Mouse (Mus musculus) midbrain, embryonic 12.5 days (tissue): ENCODE results near the gene Tmem192. TPM values are rescaled to one million over a fixed set of nuclear protein-coding genes. Genes with fewer than 3 reads are reported as not detected.

Experiments used
- ATAC-seq: fragments of 200-750 bp; cut with Nextera tagmentation; 2 replicates; pipeline ENCODE4 v1.8.0; 2017; ENCODE audit warnings: low read depth, moderate TSS enrichment, moderate library complexity; ENCODE audit not compliant: low FRiP score
- H3K27ac ChIP-seq: fragments of 300-500 bp; sonication (generic); replicated peaks from 2 replicates; pipeline ENCODE4 v1.5.1; 2016; ENCODE audit warnings: mild to moderate bottlenecking
- H3K27me3 ChIP-seq: fragments of 300-500 bp; sonication (generic); 2 replicates; pipeline ENCODE4 v1.6.1; 2016; ENCODE audit warnings: mild to moderate bottlenecking
- H3K36me3 ChIP-seq: fragments of 300-500 bp; sonication (generic); 2 replicates; pipeline ENCODE4 v1.6.1; 2016
- H3K4me1 ChIP-seq: fragments of 300-500 bp; sonication (generic); 2 replicates; pipeline ENCODE4 v1.6.1; 2016
- H3K4me2 ChIP-seq: fragments of 300-500 bp; sonication (generic); replicated peaks from 2 replicates; pipeline ENCODE4 v1.6.1; 2016; ENCODE audit warnings: mild to moderate bottlenecking, moderate library complexity
- H3K4me3 ChIP-seq: fragments of 300-500 bp; sonication (generic); 2 replicates; pipeline ENCODE4 v1.5.1; 2016; ENCODE audit warnings: mild to moderate bottlenecking
- H3K9ac ChIP-seq: fragments of 300-500 bp; sonication (generic); replicated peaks from 2 replicates; pipeline ENCODE4 v1.6.1; 2016; ENCODE audit warnings: mild to moderate bottlenecking, moderate library complexity
- H3K9me3 ChIP-seq: fragments of 300-500 bp; sonication (generic); 2 replicates; pipeline ENCODE4 v1.6.1; 2016; ENCODE audit warnings: mild to moderate bottlenecking
- WGBS: fragments of 180-500 bp; shearing (Covaris S2); methylation state at CpG from one replicate; pipeline ENCODE4 v1.1.7; 2016; 5-methylcytosine and 5-hydroxymethylcytosine counted together
- polyA plus RNA-seq: library from polyadenylated mRNA; unstranded; fragments of >200 nt; fragmentation: Nextera tagmentation; extraction: Ambion mirVana; gene quantifications from 2 replicates; pipeline ENCODE4 v1.2.1, GENCODE M21; 2016

Gene Tmem192
- polyA plus RNA-seq, 1 experiment from 2014 or later = 15.3 TPM

DNA sequence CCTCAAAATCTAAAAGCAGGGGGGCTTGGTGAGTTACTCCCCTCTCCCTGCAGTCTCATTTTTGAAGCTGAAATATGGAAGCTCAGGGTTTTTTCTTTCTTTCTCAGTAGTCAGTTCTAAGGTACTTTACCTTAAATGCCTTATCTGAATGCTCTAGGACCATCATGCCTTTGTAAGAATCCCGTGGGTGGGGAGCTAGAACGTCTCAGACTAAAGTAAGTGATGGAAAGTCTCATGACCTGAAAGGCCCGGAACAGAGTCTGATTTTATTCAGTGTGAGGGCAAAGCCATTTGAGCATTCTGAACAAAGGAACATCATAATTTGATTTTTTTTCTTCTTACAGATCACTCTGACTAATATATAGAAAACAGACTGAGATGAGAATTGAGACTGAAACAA lies 12.0 kb upstream of the Tmem192 start:
- Histone ChIP-seq H3K4me2 (no peak overlapping the region), H3K9me3 (no peaks in the 10 kb centered on the region), H3K27ac (no peak overlapping the region), H3K27me3 (no peaks in the 10 kb centered on the region), H3K4me3 (no peak overlapping the region), H3K36me3 (no peaks in the 10 kb centered on the region), H3K4me1 (no peaks in the 10 kb centered on the region), H3K9ac (no peak overlapping the region)
- 85% methylated on average over 3 of the region's 3 CpGs for WGBS
- no peak for ATAC-seq

GRCm38 (mm10) chr8:64941019-64941418 lies 6.0 kb upstream of the Tmem192 start:
- Histone ChIP-seq H3K4me3 (no peak overlapping the region), H3K4me1 (0 out of 2 replicates have a peak, but pooled peaks cover 5% of the 10 kb centered on the region), H3K9ac (no peak overlapping the region), H3K27ac (no peak overlapping the region), H3K27me3 (peaks cover 10% of the 10 kb centered on the region), H3K9me3 (no peaks in the 10 kb centered on the region), H3K36me3 (no peaks in the 10 kb centered on the region), H3K4me2 (no peak overlapping the region)
- WGBS = 79% methylated on average over 8 of the region's 8 CpGs
- ATAC-seq = peak; percentile 5; the same call in 1 of the 2 replicates

- Histone ChIP-seq H3K9me3 (no peaks in the 10 kb centered on the region), H3K27me3 (peaks cover 10% of the 10 kb centered on the region), H3K4me3 (no peak overlapping the region), H3K4me2 (no peak overlapping the region), H3K36me3 (no peaks in the 10 kb centered on the region), H3K9ac (no peak overlapping the region), H3K27ac (no peak overlapping the region), H3K4me1 (0 out of 2 replicates have a peak, but pooled peaks cover 5% of the 10 kb centered on the region)
- 15% methylated on average over 9 of the region's 9 CpGs for WGBS
- ATAC-seq = peak; percentile 57
Observed at GRCm38 (mm10) chr8:64941495-64941894, 5.5 kb upstream of the Tmem192 start.

- Histone ChIP-seq H3K36me3 (no peaks in the 10 kb centered on the region), H3K27me3 (peaks cover 10% of the 10 kb centered on the region), H3K27ac (no peak overlapping the region), H3K9me3 (no peaks in the 10 kb centered on the region), H3K4me2 (no peak overlapping the region), H3K9ac (no peak overlapping the region), H3K4me3 (no peak overlapping the region), H3K4me1 (0 out of 2 replicates have a peak, but pooled peaks cover 5% of the 10 kb centered on the region)
- ATAC-seq = no peak
- 22% methylated on average over 5 of the region's 5 CpGs for WGBS
Observed at GRCm38 (mm10) chr8:64942946-64943345, 4.0 kb upstream of the Tmem192 start.

DNA sequence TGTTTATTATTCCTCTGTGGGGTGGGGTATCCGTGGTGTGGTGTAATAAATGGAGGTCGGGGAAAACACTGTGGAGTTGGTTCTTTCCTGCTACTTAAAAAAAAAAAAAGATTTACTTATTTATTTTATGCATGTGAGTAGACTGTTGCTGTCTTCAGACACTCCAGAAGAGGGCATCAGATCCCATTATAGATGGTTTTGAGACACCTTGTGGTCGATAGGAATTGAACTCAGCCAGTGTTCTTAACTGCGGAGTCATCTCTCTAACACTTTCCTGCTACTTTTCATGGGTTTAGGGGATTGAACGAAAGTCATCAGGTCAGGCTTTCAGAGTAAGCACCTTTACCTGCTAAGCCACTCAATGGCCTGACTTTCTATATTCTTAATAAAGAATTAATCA lies 2.2 kb upstream of the Tmem192 start:
- H3K9me3 ChIP-seq = no peaks in the 10 kb centered on the region
- H3K4me3 ChIP-seq = no peak overlapping the region
- H3K36me3 ChIP-seq = no peaks in the 10 kb centered on the region
- H3K4me1 ChIP-seq = 0 out of 2 replicates have a peak, but pooled peaks cover 5% of the 10 kb centered on the region
- H3K27me3 ChIP-seq = peaks cover 10% of the 10 kb centered on the region
- no peak overlapping the region for H3K4me2 ChIP-seq
- ATAC-seq = no peak
- H3K9ac ChIP-seq = no peak overlapping the region
- H3K27ac ChIP-seq = no peak overlapping the region
- 27% methylated on average over 5 of the region's 5 CpGs for WGBS

DNA sequence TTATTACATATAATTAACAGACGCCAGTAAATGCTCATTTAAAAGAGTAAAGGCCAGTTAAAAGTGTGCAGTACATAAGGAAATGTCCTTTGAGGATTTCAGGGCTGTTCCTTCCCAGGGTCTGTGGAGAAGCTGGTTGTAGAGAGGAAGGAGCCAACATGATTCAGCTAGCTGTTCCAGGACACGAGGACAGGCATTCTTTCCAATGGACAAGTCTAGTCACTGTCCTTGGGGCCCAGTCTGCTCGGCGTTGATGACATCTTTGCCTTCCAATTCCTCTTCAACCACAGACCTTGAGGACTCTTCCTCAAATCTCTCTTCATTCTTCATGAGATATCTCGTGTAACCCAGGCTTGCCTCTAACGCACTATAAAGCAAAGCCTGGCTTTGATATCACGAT lies 1.4 kb upstream of the Tmem192 start:
- no peak for ATAC-seq
- no peaks in the 10 kb centered on the region for H3K9me3 ChIP-seq
- no peak overlapping the region for H3K4me3 ChIP-seq
- H3K9ac ChIP-seq = no peak overlapping the region
- H3K36me3 ChIP-seq = no peaks in the 10 kb centered on the region
- no peak overlapping the region for H3K27ac ChIP-seq
- 80% methylated on average over 7 of the region's 7 CpGs for WGBS
- H3K27me3 ChIP-seq = peaks cover 10% of the 10 kb centered on the region
- 0 out of 2 replicates have a peak, but pooled peaks cover 5% of the 10 kb centered on the region for H3K4me1 ChIP-seq
- no peak overlapping the region for H3K4me2 ChIP-seq

GRCm38 (mm10) chr8:64946441-64946819 lies 555 bp upstream of the Tmem192 start:
- whole genome bisulfite sequencing = 55% methylated on average over 8 of the region's 8 CpGs

GRCm38 (mm10) chr8:64947698-64948034 lies 681 bp downstream of the Tmem192 start:
- Histone ChIP-seq H3K27ac (peak overlapping the region; percentile 69), H3K27me3 (peaks cover 10% of the 10 kb centered on the region), H3K9ac (peak overlapping the region; percentile 60), H3K36me3 (no peaks in the 10 kb centered on the region), H3K4me1 (0 out of 2 replicates have a peak, but pooled peaks cover 4% of the 10 kb centered on the region), H3K4me2 (peak overlapping the region; percentile 60), H3K4me3 (peak overlapping the region; percentile 80), H3K9me3 (no peaks in the 10 kb centered on the region)
- WGBS = 14% methylated on average over 10 of the region's 10 CpGs
- ATAC-seq = no peak

More at GRCm38 (mm10) chr8:64946441-64946819, 555 bp upstream of the Tmem192 start:
- no peaks in the 10 kb centered on the region for H3K36me3 ChIP-seq
- H3K4me2 ChIP-seq = peak overlapping the region; percentile 60; the same call in 1 of the 2 replicates
- no peak for ATAC-seq
- 0 out of 2 replicates have a peak, but pooled peaks cover 5% of the 10 kb centered on the region for H3K4me1 ChIP-seq
- H3K4me3 ChIP-seq = peak overlapping the region; percentile 80; the same call in 1 of the 2 replicates
- H3K27me3 ChIP-seq = peaks cover 10% of the 10 kb centered on the region
- H3K27ac ChIP-seq = no peak overlapping the region
- no peaks in the 10 kb centered on the region for H3K9me3 ChIP-seq
- no peak overlapping the region for H3K9ac ChIP-seq

- no peaks in the 10 kb centered on the region for H3K36me3 ChIP-seq
- peaks cover 8% of the 10 kb centered on the region; the same call in 1 of the 2 replicates for H3K27me3 ChIP-seq
- no peak overlapping the region for H3K27ac ChIP-seq
- no peak overlapping the region for H3K4me2 ChIP-seq
- H3K4me3 ChIP-seq = no peak overlapping the region
- ATAC-seq = no peak
- 87% methylated on average over 1 of the region's 1 CpGs for WGBS
- H3K9ac ChIP-seq = no peak overlapping the region
- no peaks in the 10 kb centered on the region for H3K9me3 ChIP-seq
- no peaks in the 10 kb centered on the region for H3K4me1 ChIP-seq
Observed at GRCm38 (mm10) chr8:64948371-64948770, 1.4 kb downstream of the Tmem192 start.

- no peak overlapping the region for H3K4me2 ChIP-seq
- ATAC-seq = no peak
- no peaks in the 10 kb centered on the region for H3K36me3 ChIP-seq
- no peaks in the 10 kb centered on the region for H3K27me3 ChIP-seq
- H3K4me1 ChIP-seq = no peaks in the 10 kb centered on the region
- no peak overlapping the region for H3K9ac ChIP-seq
- H3K9me3 ChIP-seq = no peaks in the 10 kb centered on the region
- H3K27ac ChIP-seq = no peak overlapping the region
- WGBS = 84% methylated on average over 6 of the region's 6 CpGs
- no peak overlapping the region for H3K4me3 ChIP-seq
Observed at GRCm38 (mm10) chr8:64952101-64952500, 5.1 kb downstream of the Tmem192 start.

- WGBS = 87% methylated on average over 9 of the region's 9 CpGs
- no peaks in the 10 kb centered on the region for H3K27me3 ChIP-seq
- H3K4me2 ChIP-seq = no peak overlapping the region
- H3K4me1 ChIP-seq = no peaks in the 10 kb centered on the region
- no peak for ATAC-seq
- H3K36me3 ChIP-seq = peaks cover 10% of the 10 kb centered on the region; the same call in 1 of the 2 replicates
- no peak overlapping the region for H3K9ac ChIP-seq
- no peak overlapping the region for H3K27ac ChIP-seq
- H3K9me3 ChIP-seq = no peaks in the 10 kb centered on the region
- H3K4me3 ChIP-seq = no peak overlapping the region
Observed at GRCm38 (mm10) chr8:64959025-64959424, 12.0 kb downstream of the Tmem192 start.

GRCm38 (mm10) chr8:64962836-64963235 lies 15.9 kb downstream of the Tmem192 start:
- H3K27me3 ChIP-seq = no peaks in the 10 kb centered on the region
- no peak for ATAC-seq

More at GRCm38 (mm10) chr8:64962836-64963235, 15.9 kb downstream of the Tmem192 start:
- peaks cover 18% of the 10 kb centered on the region for H3K36me3 ChIP-seq
- no peaks in the 10 kb centered on the region for H3K9me3 ChIP-seq
- H3K4me1 ChIP-seq = no peaks in the 10 kb centered on the region
- H3K4me2 ChIP-seq = no peak overlapping the region
- H3K9ac ChIP-seq = no peak overlapping the region
- H3K4me3 ChIP-seq = no peak overlapping the region
- H3K27ac ChIP-seq = no peak overlapping the region
